Mouse (Mus musculus): ENCODE measurements at regions not wholly inside any gene's neighbourhood (a gene's known extent, or its start where the extent isn't known, plus 50 kb on each side); places are given as distances from the start of the nearest gene placed in this dataset.

DNA sequence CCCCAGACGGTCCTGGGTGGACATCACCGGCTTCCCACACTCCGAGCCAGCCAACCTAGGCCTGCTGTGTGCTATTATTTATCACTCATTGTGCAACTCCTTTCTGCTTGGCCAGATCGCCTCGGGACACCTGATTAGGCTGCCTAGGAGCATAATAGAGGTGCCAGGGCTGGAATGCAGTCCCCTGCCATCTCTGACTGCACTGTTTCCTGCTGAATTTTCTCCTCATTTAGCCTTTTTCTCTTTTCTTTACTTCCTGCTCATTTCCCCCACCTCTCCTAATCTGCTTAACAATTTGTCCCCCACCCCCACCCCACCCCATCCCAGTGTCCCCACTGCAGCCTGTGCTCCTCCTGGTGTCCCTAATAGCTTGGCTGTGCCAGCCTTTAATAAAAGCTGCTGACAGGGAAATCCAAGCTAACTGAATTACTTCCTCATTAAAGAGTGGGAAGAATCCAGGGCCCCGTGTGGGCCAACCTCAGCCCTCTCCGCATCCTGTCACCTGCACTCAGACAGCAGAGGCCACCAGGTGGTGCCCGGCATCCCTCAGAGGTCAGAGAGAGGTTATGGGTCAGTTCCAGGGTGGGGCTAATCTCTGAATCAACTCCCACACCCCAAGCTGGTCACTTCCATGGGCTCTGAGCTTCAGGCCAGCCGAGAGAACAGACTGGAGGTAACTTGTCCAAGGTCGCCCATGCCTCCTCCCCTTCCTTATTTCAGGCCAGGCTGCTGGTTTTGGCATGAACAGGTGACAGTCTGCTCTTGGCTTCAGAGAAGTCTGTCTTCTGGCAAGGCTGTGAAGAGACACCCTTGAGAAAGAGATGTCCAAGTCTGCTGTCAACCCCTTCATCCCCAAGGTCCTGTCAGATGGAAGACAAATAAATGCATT, 269.3 kb upstream of the Sdk2 start:
- no peak for DNase-seq (ENCODE audit: low read depth in 1 of 2, low spot score in 2 of 2)

DNA sequence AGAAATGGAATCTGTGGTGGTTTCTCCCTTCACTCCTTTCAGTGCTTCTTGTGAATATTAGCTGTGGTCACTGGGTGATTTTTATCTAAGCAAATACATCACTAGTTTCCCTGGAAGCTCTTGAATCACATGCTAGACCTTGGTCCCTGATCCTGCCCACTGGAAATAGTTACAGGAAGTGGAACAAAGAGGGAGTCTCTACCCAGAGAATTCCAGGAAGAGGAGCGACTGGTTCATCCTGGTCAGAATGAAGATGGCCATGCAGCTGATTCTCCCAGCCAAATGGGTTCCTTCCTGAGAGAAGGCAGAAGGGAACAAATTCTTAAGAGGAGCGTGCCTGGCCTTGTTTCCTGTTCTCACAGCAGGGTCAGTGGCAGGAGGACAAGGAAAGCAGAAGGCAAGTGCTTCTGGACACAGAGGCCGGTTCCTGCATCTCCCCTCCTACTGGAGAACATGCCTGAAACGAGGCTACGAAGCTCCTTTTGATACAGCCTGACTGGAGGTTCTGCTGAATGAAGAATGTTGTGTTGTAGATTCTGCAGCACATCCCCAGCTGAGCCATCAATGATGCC, 264.8 kb upstream of the Sdk2 start:
- no peak for DNase-seq (ENCODE audit: low read depth in 1 of 2, low spot score in 2 of 2)

DNA sequence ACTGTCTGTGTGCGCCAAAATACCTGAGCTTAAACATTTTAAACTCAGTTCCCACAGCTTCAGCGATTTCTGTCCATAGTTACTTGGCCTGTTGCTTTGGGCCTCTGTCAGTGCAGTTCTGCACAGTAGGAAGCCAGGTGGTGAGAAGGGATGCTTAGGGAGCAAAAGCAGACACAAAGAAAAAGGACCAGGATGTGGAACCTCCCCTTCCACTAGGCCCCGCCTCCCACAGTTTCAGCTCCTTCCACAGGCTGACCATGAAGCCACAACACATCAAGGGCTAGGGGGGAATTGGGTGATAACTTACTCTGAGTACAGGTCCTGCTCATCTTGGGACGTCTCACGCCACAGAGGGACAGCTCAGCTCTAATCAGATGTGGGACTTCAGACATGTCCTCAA, 263.5 kb upstream of the Sdk2 start:
- DNase-seq (ENCODE audit: low read depth in 1 of 2, low spot score in 2 of 2) = no peak

DNA sequence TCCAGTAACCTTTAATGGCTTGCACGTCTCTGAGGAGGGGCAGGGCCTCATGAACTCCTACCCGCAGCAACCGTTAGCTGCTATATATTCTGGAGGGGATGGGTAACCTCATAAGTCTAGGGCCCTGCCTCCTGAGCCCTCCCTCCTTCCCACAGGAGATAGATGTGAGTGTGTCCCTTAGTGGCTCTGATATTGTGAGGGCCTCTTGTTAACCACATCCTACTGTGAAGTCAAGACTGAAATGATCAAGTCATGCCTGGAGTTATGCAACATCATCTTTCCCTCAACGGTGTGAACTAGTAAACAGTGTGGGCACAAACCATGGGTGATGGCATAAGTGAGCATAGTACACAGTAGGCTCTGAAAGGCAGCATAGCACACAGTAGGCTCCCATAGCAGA, 255.8 kb upstream of the Sdk2 start:
- DNase-seq (ENCODE audit: low read depth in 1 of 2, low spot score in 2 of 2) = no peak

DNA sequence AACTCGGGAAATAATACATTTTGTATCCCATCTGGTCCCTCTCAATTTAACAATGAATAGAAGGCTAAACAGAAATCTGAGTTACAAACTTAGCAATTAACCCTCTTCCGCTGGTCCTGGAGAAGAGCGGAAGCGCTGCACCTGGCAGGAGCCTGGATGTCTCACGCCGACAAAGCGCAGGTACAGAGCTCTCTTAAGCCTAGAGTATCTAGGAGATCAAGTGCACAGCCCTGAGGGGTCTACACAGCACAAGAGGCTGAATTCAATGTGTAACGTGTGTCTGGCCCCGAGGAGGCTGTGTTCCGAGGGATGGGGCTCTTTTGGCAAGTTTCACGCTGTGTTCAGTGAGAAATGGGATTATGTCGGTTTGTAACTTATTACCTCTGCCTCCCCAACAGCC, 255.1 kb upstream of the Sdk2 start:
- DNase-seq (ENCODE audit: low read depth in 1 of 2, low spot score in 2 of 2) = no peak

DNA sequence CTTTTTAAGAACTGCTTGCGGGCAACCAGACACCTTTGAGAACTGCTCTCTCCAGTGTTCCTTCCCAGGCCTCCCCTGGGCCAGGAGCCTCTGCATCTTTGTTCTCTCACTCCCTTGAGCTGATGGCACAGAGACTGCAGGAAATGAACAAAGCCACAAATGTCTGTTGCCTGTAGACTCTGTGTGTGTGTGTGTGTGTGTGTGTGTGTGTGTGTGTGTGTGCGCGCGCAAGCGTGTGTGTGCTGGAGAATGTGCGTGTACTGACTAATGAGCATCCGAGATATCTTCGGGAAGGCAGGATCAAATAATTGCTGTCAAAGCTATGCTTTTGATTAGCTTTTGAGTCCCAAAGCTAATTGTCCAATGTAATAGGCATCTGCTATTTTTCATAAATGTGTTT, 254.7 kb upstream of the Sdk2 start:
- no peak for DNase-seq (ENCODE audit: low read depth in 1 of 2, low spot score in 2 of 2)

DNA sequence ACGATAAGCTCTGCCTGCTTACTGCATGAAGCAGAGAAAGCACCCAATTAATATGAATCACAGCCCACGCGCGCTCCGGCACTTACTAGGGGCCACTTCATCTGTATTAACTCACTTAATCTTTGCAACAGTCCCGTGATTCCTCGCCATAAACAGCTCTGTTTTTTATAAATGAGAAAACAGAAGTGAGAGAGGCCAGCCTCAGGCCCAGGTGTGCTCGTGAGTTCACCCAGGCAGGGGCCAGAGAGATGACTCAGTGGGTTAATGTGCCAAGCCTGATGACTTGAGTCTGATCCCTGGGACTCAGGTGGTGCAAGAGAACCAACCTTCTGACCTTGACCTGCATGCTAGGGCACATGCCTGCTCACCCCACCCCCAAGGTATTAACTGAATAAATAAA, 248.4 kb upstream of the Sdk2 start:
- DNase-seq (ENCODE audit: low read depth in 1 of 2, low spot score in 2 of 2) = no peak

DNA sequence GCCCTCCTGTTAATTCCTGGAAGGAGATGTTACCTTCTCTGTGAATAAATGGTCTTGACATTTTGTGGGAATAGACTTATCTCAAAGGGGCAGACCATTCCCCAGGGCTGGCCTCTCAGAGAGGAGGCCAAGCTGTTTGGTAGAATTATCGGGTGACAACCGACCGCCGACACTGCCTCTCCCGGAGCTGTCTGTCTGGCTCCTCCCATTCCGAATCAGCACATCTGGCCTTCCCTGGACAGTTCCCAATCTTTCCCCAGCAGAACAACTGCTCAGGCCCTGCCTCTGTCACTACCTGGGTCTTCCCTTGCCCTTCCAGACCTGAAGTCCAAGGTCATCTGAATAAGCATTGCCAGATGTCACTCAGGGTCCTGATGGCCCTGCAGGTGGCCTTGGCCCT, 246.8 kb upstream of the Sdk2 start:
- DNase-seq (ENCODE audit: low read depth in 1 of 2, low spot score in 2 of 2) = no peak

DNA sequence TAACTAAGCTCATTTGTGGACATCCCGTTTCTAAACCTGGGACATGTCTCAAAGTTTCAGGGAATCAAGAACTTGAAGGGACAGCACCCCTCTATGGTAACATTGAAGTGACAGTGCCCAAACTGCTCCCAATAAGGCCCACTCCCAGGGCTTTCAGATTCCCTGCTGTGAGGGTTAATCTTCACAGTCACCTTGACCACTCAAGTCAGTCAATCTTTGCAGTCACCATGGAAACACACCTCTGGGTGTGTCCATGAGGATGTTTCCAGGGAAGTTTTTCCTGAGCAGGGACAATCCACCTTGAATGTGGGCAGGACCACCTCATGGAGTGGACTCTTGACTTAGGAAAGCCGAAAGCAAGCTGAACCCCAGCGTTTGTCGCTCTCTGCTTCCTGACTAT, 244.8 kb upstream of the Sdk2 start:
- no peak for DNase-seq (ENCODE audit: low read depth in 1 of 2, low spot score in 2 of 2)

DNA sequence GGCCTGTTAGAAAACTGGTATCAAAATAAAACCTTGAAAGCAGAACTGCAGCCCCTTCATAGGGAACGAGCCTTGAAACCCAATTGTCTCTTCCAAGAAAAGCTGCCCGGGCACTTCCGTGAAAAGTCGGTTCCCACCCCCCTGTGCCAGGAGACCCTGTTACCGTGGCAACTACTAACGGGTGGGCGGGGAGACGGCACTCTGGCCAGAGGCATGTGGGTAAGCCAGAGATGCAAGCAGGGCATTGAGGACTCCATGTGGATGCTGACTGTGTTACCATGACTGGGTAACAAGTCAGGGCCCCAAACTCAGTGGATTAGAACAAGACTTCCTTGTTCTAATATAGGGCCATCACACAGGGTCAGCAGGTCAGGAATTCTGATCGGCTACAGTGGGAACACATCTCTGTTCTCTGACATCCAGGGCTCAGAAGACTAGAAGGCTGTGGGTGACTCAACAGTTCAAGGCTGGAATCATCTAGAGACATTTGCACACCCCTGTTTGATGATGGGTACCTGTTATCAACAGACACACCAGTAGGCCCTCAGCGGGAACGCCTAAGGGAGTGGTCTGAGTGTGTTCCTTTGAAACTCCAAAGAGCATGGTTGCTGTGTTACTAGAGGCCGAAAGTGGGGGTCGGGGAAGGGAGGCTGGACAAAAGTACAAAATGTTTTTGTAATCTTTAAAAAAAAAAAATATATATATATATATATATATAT, 236.9 kb upstream of the Sdk2 start:
- no peak for DNase-seq (ENCODE audit: low read depth in 1 of 2, low spot score in 2 of 2)

DNA sequence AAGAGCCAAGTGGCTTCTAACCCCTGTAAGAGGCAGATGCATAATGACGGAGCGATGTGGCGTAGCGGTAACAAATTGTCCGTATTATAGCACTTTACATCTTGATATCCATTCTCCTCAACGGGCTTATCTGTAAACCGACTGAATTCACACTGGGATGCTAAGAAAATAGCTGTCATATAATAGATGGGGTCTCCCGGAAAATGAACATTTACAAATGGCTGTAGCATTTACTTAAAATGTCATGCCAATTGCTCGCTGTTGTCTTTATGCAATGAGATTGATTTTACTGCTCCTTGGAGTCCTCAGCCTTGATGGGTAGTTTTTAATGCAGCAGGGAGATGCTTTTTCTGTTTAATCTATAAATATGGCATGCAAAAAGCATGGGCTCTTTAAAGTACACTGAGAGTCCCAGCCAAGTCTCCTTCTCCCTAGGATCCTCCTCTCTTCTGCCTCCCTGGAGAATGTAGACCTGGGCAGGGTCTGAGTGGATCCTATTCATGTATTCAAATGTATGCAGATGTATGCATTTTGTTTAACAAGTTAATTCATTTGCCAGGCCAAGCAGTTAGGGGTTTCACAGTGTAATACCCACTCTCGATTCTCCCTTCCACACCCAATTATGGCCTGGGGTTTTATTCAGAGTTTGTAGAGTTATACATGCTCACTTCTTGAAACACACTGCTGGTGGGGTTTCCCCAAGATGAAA, 233.9 kb upstream of the Sdk2 start:
- no peak for DNase-seq (ENCODE audit: low read depth in 1 of 2, low spot score in 2 of 2)

DNA sequence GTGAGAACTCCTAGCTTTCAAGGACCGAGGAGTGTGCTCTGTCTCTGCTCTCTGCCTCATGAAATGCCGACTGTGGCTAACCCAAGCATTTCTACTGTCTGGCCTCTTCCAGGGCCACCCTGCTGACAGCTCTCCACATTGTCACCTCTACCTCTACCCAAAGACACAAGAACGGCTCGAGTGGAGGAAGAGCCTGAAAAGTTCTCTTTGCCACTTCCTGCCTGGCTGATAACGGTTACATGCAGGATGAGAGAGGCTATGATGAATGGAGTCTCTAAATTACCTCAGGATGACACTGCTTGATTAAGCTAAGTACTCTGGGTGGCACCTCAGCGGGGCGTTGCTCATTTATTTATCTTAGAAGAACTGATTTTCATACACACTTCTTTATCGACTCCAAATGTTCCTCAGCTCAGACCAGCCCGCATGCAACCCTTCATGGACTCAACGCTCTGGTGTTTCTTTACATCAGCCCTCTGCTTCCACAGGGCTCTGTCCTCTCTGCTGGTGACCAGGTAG, 230.0 kb upstream of the Sdk2 start:
- no peak for DNase-seq (ENCODE audit: low read depth in 1 of 2, low spot score in 2 of 2)

DNA sequence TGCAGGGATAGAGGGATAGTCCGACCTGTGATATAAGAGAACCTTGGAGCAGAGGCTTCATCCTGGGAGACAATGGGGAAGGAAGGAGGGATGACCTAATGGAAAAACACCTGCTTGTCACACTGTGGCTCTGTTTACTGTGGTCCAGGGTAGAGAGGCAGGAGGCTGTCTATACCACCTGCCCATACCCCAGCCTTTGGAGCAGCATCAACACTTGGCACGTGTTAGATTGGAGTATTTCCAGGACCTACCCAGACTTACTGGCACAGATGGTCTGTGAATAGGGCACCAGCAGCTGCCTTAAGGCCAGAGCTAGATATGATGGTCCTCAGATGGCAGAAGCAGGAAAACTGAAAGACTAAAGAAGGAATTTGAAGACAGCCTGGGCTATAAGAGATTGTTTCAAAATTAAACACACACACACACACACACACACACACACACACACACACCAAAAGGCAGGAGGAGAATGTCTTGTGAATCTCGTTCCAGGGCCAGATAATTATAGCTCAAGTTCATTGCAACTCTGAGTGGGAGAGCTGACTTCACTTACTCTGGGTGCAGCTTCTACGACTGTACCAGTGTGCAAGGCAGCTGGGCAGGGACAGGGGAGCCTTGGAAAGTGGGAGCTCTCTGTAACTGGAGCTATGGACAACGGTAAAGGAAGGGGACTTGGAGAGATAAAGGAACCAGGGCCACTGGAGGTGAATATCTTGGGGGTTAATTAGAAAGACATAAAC, 227.8 kb upstream of the Sdk2 start:
- DNase-seq (ENCODE audit: low read depth in 1 of 2, low spot score in 2 of 2) = no peak

DNA sequence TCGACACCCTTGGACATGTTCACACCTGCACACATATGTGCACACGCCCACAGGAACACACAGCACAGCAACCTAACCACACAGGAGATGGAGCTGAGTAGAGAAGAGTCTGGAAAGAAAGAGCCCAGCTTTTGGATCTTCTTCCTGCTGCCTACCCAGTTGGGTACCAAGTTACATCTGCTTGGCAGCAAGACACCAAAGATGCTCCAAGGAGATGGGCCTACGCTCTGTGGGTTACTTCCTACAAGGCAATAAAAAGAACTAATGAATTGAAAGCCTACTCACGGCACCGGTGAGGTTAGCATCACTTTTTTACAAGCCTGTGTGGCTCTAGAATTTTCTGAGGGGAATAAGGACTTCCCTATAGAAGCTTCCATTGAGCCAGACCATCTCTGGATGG, 224.4 kb upstream of the Sdk2 start:
- DNase-seq (ENCODE audit: low read depth in 1 of 2, low spot score in 2 of 2) = no peak

DNA sequence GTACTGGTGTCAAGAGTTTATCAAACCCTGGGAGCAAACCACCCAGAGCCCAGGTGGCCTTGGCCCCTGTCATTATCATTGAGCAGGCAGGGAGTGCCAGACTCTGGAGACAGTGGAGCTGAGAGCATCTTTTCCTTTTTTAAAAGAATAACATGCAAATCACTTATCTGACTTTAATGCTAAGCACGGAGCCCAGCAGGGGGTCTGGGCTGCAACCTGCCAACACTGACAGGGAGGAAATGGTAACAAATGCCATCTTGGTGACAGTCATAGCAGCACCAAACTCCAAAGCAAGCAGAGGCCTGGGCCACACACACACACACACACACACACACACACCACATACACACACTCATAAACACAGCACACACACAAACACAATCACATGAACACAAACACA, 223.1 kb upstream of the Sdk2 start:
- DNase-seq (ENCODE audit: low read depth in 1 of 2, low spot score in 2 of 2) = no peak

DNA sequence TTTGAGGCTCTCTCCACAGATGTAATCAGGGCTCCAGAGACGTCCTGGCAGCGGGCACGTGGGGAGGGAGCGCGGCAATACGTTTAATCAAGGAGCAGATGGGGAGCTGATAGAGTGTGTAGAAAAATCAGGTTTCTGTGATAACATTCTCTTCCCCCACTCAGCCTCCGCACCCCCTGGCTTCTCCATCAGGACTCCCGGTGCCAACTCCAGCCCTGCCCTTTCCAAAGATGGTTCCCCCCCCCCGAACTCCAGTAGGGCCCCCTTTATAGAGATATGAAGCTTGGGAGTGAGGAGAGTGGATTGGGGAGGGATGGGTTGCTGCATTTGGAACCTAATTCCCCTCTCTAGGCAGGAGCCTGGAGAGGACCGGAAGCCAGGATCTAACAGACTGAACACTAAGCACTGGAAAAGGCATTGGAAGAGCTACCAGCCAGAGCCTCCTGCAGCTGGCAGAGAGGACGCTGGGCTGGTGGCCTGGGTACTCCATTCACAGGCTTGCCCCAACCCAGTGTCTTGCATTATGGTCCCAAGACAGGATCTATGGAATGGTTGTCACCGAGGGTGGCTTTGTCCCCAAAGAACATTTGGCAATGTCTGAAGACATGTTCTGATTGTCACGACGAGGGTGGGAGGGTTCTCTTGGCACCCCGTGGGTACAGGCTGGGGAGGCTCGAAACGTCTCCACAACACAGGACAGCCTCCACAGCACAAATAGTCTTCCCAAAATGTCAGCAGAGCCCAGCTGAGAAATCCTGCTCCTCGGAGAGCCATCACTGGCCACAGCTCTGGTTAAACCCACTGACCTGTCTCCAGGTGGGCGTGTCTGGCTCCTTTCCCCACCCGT, 218.2 kb upstream of the Sdk2 start:
- DNase-seq (ENCODE audit: low read depth in 1 of 2, low spot score in 2 of 2) = no peak

DNA sequence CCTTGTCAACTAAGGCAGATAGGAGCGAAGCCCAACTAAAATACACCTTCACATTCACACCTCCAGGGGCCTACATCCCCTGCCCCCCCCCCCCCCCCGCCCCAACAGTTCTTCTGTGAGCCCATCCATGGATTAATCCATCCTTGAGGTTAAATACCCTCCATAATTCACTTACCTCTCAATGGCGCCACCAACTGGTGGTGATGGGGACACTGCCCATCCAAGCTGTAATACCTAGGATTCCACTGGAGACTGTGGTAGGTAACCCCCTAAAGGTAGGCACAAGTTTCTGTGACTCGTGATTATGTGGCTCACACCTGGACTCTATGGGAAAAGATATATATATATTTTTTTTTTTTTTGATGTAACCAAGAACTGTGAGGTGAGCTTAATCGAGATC, 216.4 kb upstream of the Sdk2 start:
- no peak for DNase-seq (ENCODE audit: low read depth in 1 of 2, low spot score in 2 of 2)

DNA sequence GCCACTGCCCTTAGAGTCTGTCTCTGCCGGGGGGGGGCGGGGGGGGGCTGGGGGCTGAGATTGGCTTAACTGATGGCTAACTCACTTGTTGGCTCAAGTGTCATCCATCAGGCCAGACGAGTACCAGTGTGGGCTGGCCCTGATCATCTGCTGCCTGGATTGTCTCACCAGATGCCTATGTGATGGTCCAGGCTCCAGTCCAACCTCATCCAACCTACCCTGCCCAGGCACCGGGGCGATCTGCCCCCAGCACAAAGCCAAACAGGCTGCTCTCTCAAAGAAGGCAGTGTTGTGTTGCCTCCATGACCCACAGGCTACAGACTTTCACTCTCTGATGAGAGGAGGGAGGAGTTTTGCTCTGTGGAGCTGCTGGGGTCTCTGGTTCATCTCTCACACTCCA, 215.7 kb upstream of the Sdk2 start:
- DNase-seq (ENCODE audit: low read depth in 1 of 2, low spot score in 2 of 2) = no peak

DNA sequence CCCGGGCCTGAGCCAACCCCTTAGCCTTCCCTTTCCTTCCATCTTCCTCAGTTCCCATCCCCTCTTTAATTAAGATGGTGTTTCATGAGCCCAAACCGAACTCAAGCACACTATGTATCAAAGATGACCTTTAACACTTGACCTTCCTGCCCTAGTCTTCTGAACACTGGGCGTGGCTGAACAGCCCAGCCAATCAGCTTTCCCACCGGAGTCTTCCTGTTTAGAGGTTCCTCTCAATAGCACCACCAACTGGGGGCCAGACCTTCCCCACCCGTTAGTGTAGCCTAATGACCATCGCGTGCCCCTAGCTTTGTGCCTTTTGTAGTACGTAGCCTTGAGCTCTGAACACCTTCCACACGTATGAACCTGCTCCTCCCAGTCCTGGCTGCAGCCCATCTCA, 215.0 kb upstream of the Sdk2 start:
- no peak for DNase-seq (ENCODE audit: low read depth in 1 of 2, low spot score in 2 of 2)
